Mouse (Mus musculus) liver, adult 2 months (tissue): ENCODE results near the gene N4bp2.

Experiments
- CTCF ChIP-seq: fragments of 200-500 bp; IDR thresholded peaks from 2 replicates; pipeline ENCODE4 v1.5.1; 2011; ENCODE audit warnings: low read depth, low read length, control low read depth
- POLR2A ChIP-seq: fragments of 200-500 bp; IDR thresholded peaks from 2 replicates; pipeline ENCODE4 v1.6.1; 2011; ENCODE audit warnings: low read length, control low read depth; ENCODE audit not compliant: insufficient read depth; ENCODE audit errors: extremely low read depth

GRCm38 (mm10) chr5:65739366-65739765 is 24.0 kb upstream of the N4bp2 start:
- no peak for TF ChIP-seq CTCF
- TF ChIP-seq POLR2A = no peak
